Mouse (Mus musculus) hindbrain, embryonic 13.5 days (tissue): ENCODE results near the gene Il23r. TPM values are rescaled to one million over a fixed set of nuclear protein-coding genes. Genes with fewer than 3 reads are reported as not detected.

ENCODE experiments used
- ATAC-seq: fragments of 200-750 bp; cut with Nextera tagmentation; 2 replicates; pipeline ENCODE4 v1.8.0; 2017; ENCODE audit warnings: moderate TSS enrichment; ENCODE audit not compliant: low FRiP score
- H3K27ac ChIP-seq: fragments of 300-500 bp; sonication (generic); 2 replicates; pipeline ENCODE4 v1.5.1; 2015; ENCODE audit warnings: inconsistent platforms, mild to moderate bottlenecking, moderate library complexity
- H3K27me3 ChIP-seq: fragments of 300-500 bp; sonication (generic); 2 replicates; pipeline ENCODE4 v1.6.1; 2015; ENCODE audit warnings: mild to moderate bottlenecking, inconsistent platforms
- H3K36me3 ChIP-seq: fragments of 300-500 bp; sonication (generic); 2 replicates; pipeline ENCODE4 v1.6.1; 2015; ENCODE audit warnings: mild to moderate bottlenecking, inconsistent platforms
- H3K4me1 ChIP-seq: fragments of 300-500 bp; sonication (generic); replicated peaks from 2 replicates; pipeline ENCODE4 v1.6.1; 2015; ENCODE audit warnings: inconsistent platforms
- H3K4me2 ChIP-seq: fragments of 300-500 bp; sonication (generic); 2 replicates; pipeline ENCODE4 v1.6.1; 2015; ENCODE audit warnings: inconsistent platforms, mild to moderate bottlenecking, moderate library complexity
- H3K4me3 ChIP-seq: fragments of 300-500 bp; sonication (generic); 2 replicates; pipeline ENCODE4 v1.5.1; 2015; ENCODE audit warnings: mild to moderate bottlenecking, inconsistent platforms
- H3K9ac ChIP-seq: fragments of 300-500 bp; sonication (generic); 2 replicates; pipeline ENCODE4 v1.6.1; 2015; ENCODE audit warnings: mild to moderate bottlenecking, inconsistent platforms
- H3K9me3 ChIP-seq: fragments of 300-500 bp; sonication (generic); 2 replicates; pipeline ENCODE4 v1.6.1; 2016; ENCODE audit warnings: inconsistent platforms
- WGBS: fragments of 180-500 bp; shearing (Covaris S2); methylation state at CpG from one replicate; pipeline ENCODE4 v1.1.7; 2015; 5-methylcytosine and 5-hydroxymethylcytosine counted together
- polyA plus RNA-seq: library from polyadenylated mRNA; unstranded; fragments of >200 nt; fragmentation: Nextera tagmentation; extraction: Ambion mirVana; gene quantifications from 2 replicates; pipeline ENCODE4 v1.2.1, GENCODE M21; 2015

The Il23r gene
- polyA plus RNA-seq, 1 experiment from 2014 or later: not detected

GRCm38 (mm10) chr6:67471242-67471641 lies 20.4 kb downstream of the Il23r start:
- H3K36me3 ChIP-seq: no peaks in the 10 kb centered on the region
- H3K4me2 ChIP-seq: no peak overlapping the region
- no peak overlapping the region for H3K4me3 ChIP-seq
- no peak; the same call in 1 of the 2 replicates for ATAC-seq
- 0 out of 2 replicates have a peak, but pooled peaks cover 6% of the 10 kb centered on the region for H3K4me1 ChIP-seq
- whole genome bisulfite sequencing: 29% methylated on average over 1 of the region's 1 CpGs
- no peaks in the 10 kb centered on the region for H3K27me3 ChIP-seq
- no peak overlapping the region for H3K9ac ChIP-seq
- H3K9me3 ChIP-seq: no peaks in the 10 kb centered on the region
- no peak overlapping the region for H3K27ac ChIP-seq

- ATAC-seq: no peak
- Histone ChIP-seq H3K9ac (no peak overlapping the region), H3K27ac (no peak overlapping the region), H3K4me1 (no peaks in the 10 kb centered on the region), H3K9me3 (no peaks in the 10 kb centered on the region), H3K4me3 (no peak overlapping the region), H3K27me3 (no peaks in the 10 kb centered on the region), H3K36me3 (no peaks in the 10 kb centered on the region), H3K4me2 (no peak overlapping the region)
- WGBS: 92% methylated on average over 1 of the region's 1 CpGs
Observed at GRCm38 (mm10) chr6:67459424-67459823, 32.2 kb downstream of the Il23r start.

GRCm38 (mm10) chr6:67451330-67451729 lies 40.3 kb downstream of the Il23r start:
- ATAC-seq: no peak
- no peaks in the 10 kb centered on the region for H3K4me1 ChIP-seq
- H3K36me3 ChIP-seq: no peaks in the 10 kb centered on the region
- H3K9me3 ChIP-seq: no peaks in the 10 kb centered on the region
- no peak overlapping the region for H3K4me2 ChIP-seq
- WGBS: 45% methylated on average over 5 of the region's 5 CpGs
- H3K4me3 ChIP-seq: no peak overlapping the region
- no peak overlapping the region for H3K27ac ChIP-seq
- H3K27me3 ChIP-seq: no peaks in the 10 kb centered on the region
- no peak overlapping the region for H3K9ac ChIP-seq

GRCm38 (mm10) chr6:67445866-67446265 lies 45.8 kb downstream of the Il23r start:
- Histone ChIP-seq H3K27ac (no peak overlapping the region), H3K27me3 (no peaks in the 10 kb centered on the region), H3K9me3 (no peaks in the 10 kb centered on the region), H3K4me2 (no peak overlapping the region), H3K4me1 (no peaks in the 10 kb centered on the region), H3K9ac (no peak overlapping the region), H3K36me3 (no peaks in the 10 kb centered on the region), H3K4me3 (no peak overlapping the region)
- 79% methylated on average over 1 of the region's 1 CpGs for WGBS
- ATAC-seq: no peak

- no peak overlapping the region for H3K4me2 ChIP-seq
- no peak overlapping the region for H3K9ac ChIP-seq
- no peaks in the 10 kb centered on the region for H3K4me1 ChIP-seq
- H3K27me3 ChIP-seq: no peaks in the 10 kb centered on the region
- no peaks in the 10 kb centered on the region for H3K36me3 ChIP-seq
- no peak overlapping the region for H3K4me3 ChIP-seq
- no peak overlapping the region for H3K27ac ChIP-seq
- H3K9me3 ChIP-seq: no peaks in the 10 kb centered on the region
- no peak for ATAC-seq
- 89% methylated on average over 6 of the region's 6 CpGs for WGBS
Observed at GRCm38 (mm10) chr6:67443124-67443523, 48.5 kb downstream of the Il23r start.

- H3K27me3 ChIP-seq: no peaks in the 10 kb centered on the region
- H3K4me1 ChIP-seq: no peaks in the 10 kb centered on the region
- no peak overlapping the region for H3K27ac ChIP-seq
- H3K9ac ChIP-seq: no peak overlapping the region
- no peak overlapping the region for H3K4me3 ChIP-seq
- no peaks in the 10 kb centered on the region for H3K36me3 ChIP-seq
- no peak for ATAC-seq
- no peaks in the 10 kb centered on the region for H3K9me3 ChIP-seq
- H3K4me2 ChIP-seq: no peak overlapping the region
- 85% methylated on average over 3 of the region's 3 CpGs for WGBS
Observed at GRCm38 (mm10) chr6:67437814-67438385, 53.8 kb downstream of the Il23r start.

GRCm38 (mm10) chr6:67437028-67437427 lies 54.6 kb downstream of the Il23r start:
- Histone ChIP-seq H3K4me2 (no peak overlapping the region), H3K4me1 (no peaks in the 10 kb centered on the region), H3K4me3 (no peak overlapping the region), H3K9ac (no peak overlapping the region), H3K27ac (no peak overlapping the region), H3K36me3 (no peaks in the 10 kb centered on the region), H3K9me3 (no peaks in the 10 kb centered on the region), H3K27me3 (no peaks in the 10 kb centered on the region)
- ATAC-seq: no peak

GRCm38 (mm10) chr6:67436295-67436694 lies 55.4 kb downstream of the Il23r start:
- Histone ChIP-seq H3K9ac (no peak overlapping the region), H3K36me3 (no peaks in the 10 kb centered on the region), H3K27ac (no peak overlapping the region), H3K4me1 (no peaks in the 10 kb centered on the region), H3K9me3 (no peaks in the 10 kb centered on the region), H3K4me2 (no peak overlapping the region), H3K27me3 (no peaks in the 10 kb centered on the region), H3K4me3 (no peak overlapping the region)
- ATAC-seq: no peak
- WGBS: 86% methylated on average over 2 of the region's 2 CpGs

GRCm38 (mm10) chr6:67435711-67436110 lies 55.9 kb downstream of the Il23r start:
- Histone ChIP-seq H3K36me3 (no peaks in the 10 kb centered on the region), H3K4me1 (no peaks in the 10 kb centered on the region), H3K4me3 (no peak overlapping the region), H3K9ac (no peak overlapping the region), H3K27ac (no peak overlapping the region), H3K9me3 (no peaks in the 10 kb centered on the region), H3K4me2 (no peak overlapping the region), H3K27me3 (no peaks in the 10 kb centered on the region)
- 96% methylated on average over 1 of the region's 1 CpGs for WGBS
- no peak for ATAC-seq

- no peaks in the 10 kb centered on the region for H3K9me3 ChIP-seq
- ATAC-seq: no peak
- H3K9ac ChIP-seq: no peak overlapping the region
- 46% methylated on average over 2 of the region's 2 CpGs for WGBS
- H3K27ac ChIP-seq: no peak overlapping the region
- H3K4me1 ChIP-seq: no peaks in the 10 kb centered on the region
- no peak overlapping the region for H3K4me2 ChIP-seq
- H3K4me3 ChIP-seq: no peak overlapping the region
- no peaks in the 10 kb centered on the region for H3K36me3 ChIP-seq
- no peaks in the 10 kb centered on the region for H3K27me3 ChIP-seq
Observed at GRCm38 (mm10) chr6:67434755-67435452, 56.8 kb downstream of the Il23r start.

GRCm38 (mm10) chr6:67431808-67432207 lies 59.8 kb downstream of the Il23r start:
- no peak overlapping the region for H3K9ac ChIP-seq
- no peaks in the 10 kb centered on the region for H3K27me3 ChIP-seq
- H3K36me3 ChIP-seq: no peaks in the 10 kb centered on the region
- no peaks in the 10 kb centered on the region for H3K4me1 ChIP-seq
- ATAC-seq: no peak
- no peak overlapping the region for H3K4me2 ChIP-seq
- no peak overlapping the region for H3K4me3 ChIP-seq
- no peaks in the 10 kb centered on the region for H3K9me3 ChIP-seq
- WGBS: 85% methylated on average over 3 of the region's 3 CpGs
- no peak overlapping the region for H3K27ac ChIP-seq

GRCm38 (mm10) chr6:67421761-67422160 lies 69.9 kb downstream of the Il23r start:
- Histone ChIP-seq H3K4me2 (no peak overlapping the region), H3K9ac (no peak overlapping the region), H3K27me3 (no peaks in the 10 kb centered on the region), H3K27ac (no peak overlapping the region), H3K9me3 (no peaks in the 10 kb centered on the region), H3K4me3 (no peak overlapping the region), H3K36me3 (no peaks in the 10 kb centered on the region), H3K4me1 (no peaks in the 10 kb centered on the region)
- WGBS: 71% methylated on average over 5 of the region's 5 CpGs
- no peak for ATAC-seq

GRCm38 (mm10) chr6:67416557-67416956 lies 75.1 kb downstream of the Il23r start:
- no peak overlapping the region for H3K9ac ChIP-seq
- 87% methylated on average over 3 of the region's 3 CpGs for WGBS
- H3K9me3 ChIP-seq: no peaks in the 10 kb centered on the region
- H3K4me3 ChIP-seq: no peak overlapping the region
- no peak overlapping the region for H3K27ac ChIP-seq
- ATAC-seq: no peak
- H3K4me1 ChIP-seq: no peaks in the 10 kb centered on the region
- H3K36me3 ChIP-seq: no peaks in the 10 kb centered on the region
- H3K4me2 ChIP-seq: no peak overlapping the region
- no peaks in the 10 kb centered on the region for H3K27me3 ChIP-seq
